Mouse (Mus musculus) myocyte (in vitro differentiated cells): ENCODE results near the gene Macrod2.

ENCODE experiments used
- CEBPB ChIP-seq: IDR thresholded peaks from 2 replicates; pipeline ENCODE4 v1.6.1; 2011; ENCODE audit warnings: mild to moderate bottlenecking, moderate library complexity; ENCODE audit not compliant: poor library complexity, insufficient read depth, severe bottlenecking
- MAX ChIP-seq: IDR thresholded peaks from one replicate; pipeline ENCODE4 v1.6.1; 2011; ENCODE audit warnings: low read depth, mild to moderate bottlenecking, control low read depth
- MYOD1 ChIP-seq, 3 experiments: IDR thresholded peaks; one replicate each; pipeline ENCODE4 v1.6.1; 2011; ENCODE audit warnings: control low read depth in 2 of 3, low read depth in 2 of 3, mild to moderate bottlenecking in 2 of 3, moderate library complexity in 1 of 3; ENCODE audit not compliant: insufficient read length in 2 of 3, control insufficient read depth in 1 of 3
- POLR2A ChIP-seq: IDR thresholded peaks from one replicate; pipeline ENCODE4 v1.6.1; 2011; ENCODE audit warnings: low read depth, mild to moderate bottlenecking, control low read depth, moderate library complexity; ENCODE audit not compliant: insufficient read length
- POLR2AphosphoS2 ChIP-seq: IDR thresholded peaks from one replicate; pipeline ENCODE4 v1.6.1; 2011; ENCODE audit warnings: low read depth, control low read depth; ENCODE audit not compliant: insufficient read length
- TCF12 ChIP-seq: IDR thresholded peaks from one replicate; pipeline ENCODE4 v1.6.1; 2011; ENCODE audit warnings: mild to moderate bottlenecking, control low read depth; ENCODE audit not compliant: poor library complexity, insufficient read depth, severe bottlenecking
- TCF3 ChIP-seq: IDR thresholded peaks from one replicate; pipeline ENCODE4 v1.6.1; 2011; ENCODE audit warnings: low read depth, control low read depth; ENCODE audit not compliant: insufficient read length
- USF1 ChIP-seq: IDR thresholded peaks from one replicate; pipeline ENCODE4 v1.6.1; 2011; ENCODE audit warnings: low read depth, mild to moderate bottlenecking, control low read depth, moderate library complexity

- no peak for TF ChIP-seq POLR2A
- TF ChIP-seq MAX = no peak
- TF ChIP-seq USF1 = no peak
- no peak for TF ChIP-seq CEBPB
- no peak for TF ChIP-seq MYOD1 (IDR thresholded peaks at IDR 0.05; ENCODE audit: control insufficient read depth in 1 of 3, insufficient read length in 2 of 3, low read depth in 2 of 3)
- TF ChIP-seq POLR2AphosphoS2 = no peak
- no peak for TF ChIP-seq TCF12
- TF ChIP-seq TCF3 = no peak
Measured at GRCm38 (mm10) chr2:142294831-142295230, 1899.7 kb downstream of the Macrod2 start.
